Mouse (Mus musculus): ENCODE results near the gene Kmo. TPM values are rescaled to one million over a fixed set of nuclear protein-coding genes. Genes with fewer than 3 reads are reported as not detected.

The Kmo gene
- polyA plus RNA-seq, 2 experiments: 0.21 to 0.55 TPM

DNA sequence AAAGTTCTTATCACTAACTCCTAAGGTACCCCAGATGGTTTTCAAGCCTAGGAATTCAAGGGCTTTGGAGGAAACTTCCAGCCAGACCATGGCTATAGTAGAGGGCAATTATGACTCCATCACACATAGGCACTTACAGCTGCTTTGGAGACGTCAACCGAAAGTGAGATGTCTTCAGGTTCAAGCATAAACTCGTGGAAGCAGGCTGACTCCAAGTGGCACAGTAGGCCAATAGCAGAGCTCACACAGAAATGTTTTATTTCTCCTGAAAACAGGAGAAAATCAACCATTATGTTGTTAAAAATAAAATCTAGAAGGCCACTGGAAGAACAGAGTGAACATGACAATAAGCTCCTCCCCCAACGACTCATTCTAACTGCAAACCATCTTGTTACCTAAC lies 37.4 kb upstream of the Kmo start:
- no peaks in the 10 kb centered on the region for H3K27me3 ChIP-seq (ENCODE audit: control insufficient read depth, insufficient read depth, low read length)
- TF ChIP-seq POLR2A (IDR thresholded peaks at IDR 0.05; ENCODE audit: borderline replicate concordance, extremely low read depth, insufficient read depth, insufficient read length): no peak
- H3K36me3 ChIP-seq (ENCODE audit: control insufficient read depth, insufficient read depth, low read length): no peaks in the 10 kb centered on the region
- H3K4me1 ChIP-seq (ENCODE audit: control insufficient read depth, insufficient read depth, low read length): no peaks in the 10 kb centered on the region
- H3K9ac ChIP-seq (ENCODE audit: low read depth, low read length, severe bottlenecking): no peak overlapping the region
- ATAC-seq (ENCODE audit: low FRiP score, low read depth): no peak
- no peak overlapping the region for H3K4me2 ChIP-seq (replicated peaks; ENCODE audit: low read depth, low read length, severe bottlenecking)
- 79% methylated on average over 4 of the region's 4 CpGs for WGBS
- H3K4me3 ChIP-seq (replicated peaks; ENCODE audit: low read length): no peak overlapping the region
- no peak overlapping the region for H3K27ac ChIP-seq (replicated peaks; ENCODE audit: low read depth, low read length)
- H3K9me3 ChIP-seq (ENCODE audit: control insufficient read depth, low read length): no peaks in the 10 kb centered on the region
- no peak for DNase-seq (ENCODE audit: low spot score)

DNA sequence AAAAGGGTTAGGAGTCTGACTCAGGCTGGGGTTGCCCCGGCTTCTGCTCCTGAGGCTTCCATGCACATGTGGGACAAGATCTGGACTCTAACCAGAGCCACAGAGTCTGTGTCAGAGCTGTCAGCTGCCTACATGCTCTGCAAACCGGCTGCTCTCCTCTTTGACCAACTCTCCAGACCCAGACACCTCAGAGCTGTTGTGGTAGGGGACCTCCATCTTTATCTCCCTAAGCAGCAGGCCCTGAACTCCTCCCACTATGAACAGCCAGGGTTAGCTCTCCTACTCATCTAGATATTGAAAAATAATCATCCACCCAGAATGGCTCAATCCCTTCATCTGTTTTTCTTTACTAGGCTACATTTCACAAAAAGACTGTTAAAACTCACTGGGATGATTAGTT lies 34.9 kb upstream of the Kmo start:
- DNase-seq (ENCODE audit: low spot score) (no peak), ATAC-seq (ENCODE audit: low FRiP score, low read depth) (no peak)
- WGBS: 77% methylated on average over 2 of the region's 2 CpGs
- H3K4me3 ChIP-seq (replicated peaks; ENCODE audit: low read length): no peak overlapping the region
- H3K4me1 ChIP-seq (ENCODE audit: control insufficient read depth, insufficient read depth, low read length): no peaks in the 10 kb centered on the region
- no peaks in the 10 kb centered on the region for H3K36me3 ChIP-seq (ENCODE audit: control insufficient read depth, insufficient read depth, low read length)
- TF ChIP-seq POLR2A (IDR thresholded peaks at IDR 0.05; ENCODE audit: borderline replicate concordance, extremely low read depth, insufficient read depth, insufficient read length): no peak
- no peaks in the 10 kb centered on the region for H3K9me3 ChIP-seq (ENCODE audit: control insufficient read depth, low read length)
- H3K27ac ChIP-seq (replicated peaks; ENCODE audit: low read depth, low read length): no peak overlapping the region
- no peak overlapping the region for H3K9ac ChIP-seq (ENCODE audit: low read depth, low read length, severe bottlenecking)
- no peak overlapping the region for H3K4me2 ChIP-seq (replicated peaks; ENCODE audit: low read depth, low read length, severe bottlenecking)
- H3K27me3 ChIP-seq (ENCODE audit: control insufficient read depth, insufficient read depth, low read length): no peaks in the 10 kb centered on the region

DNA sequence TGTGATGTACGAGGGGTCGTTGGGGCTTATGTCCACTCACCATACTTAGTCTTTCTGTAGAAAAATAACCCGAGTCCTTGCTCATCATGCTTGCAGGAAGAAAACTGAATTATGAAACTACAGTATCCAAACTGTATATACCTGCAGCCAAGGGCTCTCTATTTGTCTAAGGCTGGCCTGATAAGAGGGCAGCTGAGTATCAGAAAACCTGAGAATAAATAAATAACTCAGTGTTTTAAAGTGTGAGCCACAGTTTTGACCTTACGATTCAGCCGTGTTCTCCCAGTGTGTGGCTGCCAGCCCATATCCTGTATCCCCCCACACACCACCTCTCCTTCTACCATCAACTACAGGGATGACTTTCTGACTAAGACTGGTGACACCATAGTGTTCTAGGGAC lies 33.5 kb upstream of the Kmo start:
- DNase-seq (ENCODE audit: low spot score): no peak
- no peak for TF ChIP-seq POLR2A (IDR thresholded peaks at IDR 0.05; ENCODE audit: borderline replicate concordance, extremely low read depth, insufficient read depth, insufficient read length)
- Histone ChIP-seq H3K27ac (replicated peaks; ENCODE audit: low read depth, low read length) (no peak overlapping the region), H3K4me2 (replicated peaks; ENCODE audit: low read depth, low read length, severe bottlenecking) (no peak overlapping the region), H3K27me3 (ENCODE audit: control insufficient read depth, insufficient read depth, low read length) (no peaks in the 10 kb centered on the region), H3K4me3 (replicated peaks; ENCODE audit: low read length) (no peak overlapping the region), H3K4me1 (ENCODE audit: control insufficient read depth, insufficient read depth, low read length) (no peaks in the 10 kb centered on the region), H3K36me3 (ENCODE audit: control insufficient read depth, insufficient read depth, low read length) (no peaks in the 10 kb centered on the region), H3K9me3 (ENCODE audit: control insufficient read depth, low read length) (no peaks in the 10 kb centered on the region), H3K9ac (ENCODE audit: low read depth, low read length, severe bottlenecking) (no peak overlapping the region)
- no peak for ATAC-seq (ENCODE audit: low FRiP score, low read depth)
- WGBS: 86% methylated on average over 5 of the region's 5 CpGs

DNA sequence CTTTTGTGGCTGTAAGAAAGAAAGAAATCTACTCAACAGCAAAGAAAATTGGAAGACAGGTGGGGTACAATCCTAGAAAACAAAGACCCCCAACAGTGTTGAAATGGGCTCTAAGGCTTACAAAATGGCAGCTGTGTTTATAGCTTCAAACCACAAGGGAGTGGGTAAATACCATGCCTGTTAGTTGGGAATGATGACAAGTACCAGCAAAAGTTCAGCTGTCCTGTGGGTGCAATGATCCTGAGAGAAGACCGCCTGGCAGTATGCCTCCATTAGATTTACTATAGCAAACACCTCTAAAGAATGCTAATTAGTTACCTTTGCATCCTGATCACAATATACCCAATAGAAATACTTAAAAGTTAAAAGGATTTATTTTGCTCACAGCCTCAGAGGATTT lies 27.3 kb upstream of the Kmo start:
- no peak for ATAC-seq (ENCODE audit: low FRiP score, low read depth)
- DNase-seq (ENCODE audit: low spot score): no peak
- Histone ChIP-seq H3K9me3 (ENCODE audit: control insufficient read depth, low read length) (no peaks in the 10 kb centered on the region), H3K4me1 (ENCODE audit: control insufficient read depth, insufficient read depth, low read length) (no peaks in the 10 kb centered on the region), H3K27ac (replicated peaks; ENCODE audit: low read depth, low read length) (no peak overlapping the region), H3K27me3 (ENCODE audit: control insufficient read depth, insufficient read depth, low read length) (no peaks in the 10 kb centered on the region), H3K4me2 (replicated peaks; ENCODE audit: low read depth, low read length, severe bottlenecking) (no peak overlapping the region), H3K36me3 (ENCODE audit: control insufficient read depth, insufficient read depth, low read length) (no peaks in the 10 kb centered on the region), H3K4me3 (replicated peaks; ENCODE audit: low read length) (no peak overlapping the region), H3K9ac (ENCODE audit: low read depth, low read length, severe bottlenecking) (no peak overlapping the region)
- no peak for TF ChIP-seq POLR2A (IDR thresholded peaks at IDR 0.05; ENCODE audit: borderline replicate concordance, extremely low read depth, insufficient read depth, insufficient read length)
- WGBS: 91% methylated on average over 1 of the region's 1 CpGs

DNA sequence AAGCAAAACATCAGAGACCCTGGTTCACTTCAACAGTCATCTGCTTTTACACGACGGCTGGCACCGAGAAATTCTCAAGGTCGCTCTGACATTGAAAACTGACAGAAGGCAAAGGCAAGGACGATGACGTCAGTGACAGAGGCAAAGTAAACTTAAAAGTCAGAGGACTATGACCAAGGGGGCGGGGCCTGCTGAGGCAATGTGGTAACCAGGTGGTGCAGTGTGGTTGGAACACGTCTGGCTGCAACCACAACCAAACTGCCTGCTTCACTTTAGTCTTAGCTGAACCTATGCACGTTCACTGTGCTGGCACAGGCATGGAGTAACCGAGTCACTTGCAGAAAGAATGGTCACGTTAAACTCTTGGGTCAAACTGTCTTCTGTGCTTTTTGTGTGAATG lies 17.9 kb upstream of the Kmo start:
- Histone ChIP-seq H3K4me1 (ENCODE audit: control insufficient read depth, insufficient read depth, low read length) (no peaks in the 10 kb centered on the region), H3K9ac (ENCODE audit: low read depth, low read length, severe bottlenecking) (no peak overlapping the region), H3K36me3 (ENCODE audit: control insufficient read depth, insufficient read depth, low read length) (peaks cover 50% of the 10 kb centered on the region), H3K9me3 (ENCODE audit: control insufficient read depth, low read length) (no peaks in the 10 kb centered on the region), H3K27me3 (ENCODE audit: control insufficient read depth, insufficient read depth, low read length) (no peaks in the 10 kb centered on the region), H3K4me3 (replicated peaks; ENCODE audit: low read length) (no peak overlapping the region), H3K4me2 (replicated peaks; ENCODE audit: low read depth, low read length, severe bottlenecking) (no peak overlapping the region), H3K27ac (replicated peaks; ENCODE audit: low read depth, low read length) (no peak overlapping the region)
- DNase-seq (ENCODE audit: low spot score) (no peak), ATAC-seq (ENCODE audit: low FRiP score, low read depth) (no peak)
- WGBS: 86% methylated on average over 11 of the region's 11 CpGs
- no peak for TF ChIP-seq POLR2A (IDR thresholded peaks at IDR 0.05; ENCODE audit: borderline replicate concordance, extremely low read depth, insufficient read depth, insufficient read length)

DNA sequence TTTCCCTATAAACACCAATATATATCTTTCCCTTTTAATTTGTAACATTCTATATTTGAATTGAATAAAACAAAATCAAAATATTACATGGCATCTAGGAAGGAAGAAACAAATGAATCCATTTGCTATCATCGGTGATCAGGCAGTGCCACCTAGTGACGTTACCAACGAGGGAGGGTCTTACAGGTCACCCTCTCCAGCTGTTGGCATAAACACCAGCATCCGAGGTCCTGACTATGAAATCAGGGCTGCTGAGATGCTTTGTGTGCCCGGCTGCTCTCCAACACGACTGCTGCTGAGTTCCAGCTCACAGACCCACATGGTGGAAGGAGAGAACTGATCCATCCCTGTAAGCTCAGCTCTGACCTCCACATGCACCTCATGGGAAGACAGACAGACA lies 16.8 kb upstream of the Kmo start:
- TF ChIP-seq POLR2A (IDR thresholded peaks at IDR 0.05; ENCODE audit: borderline replicate concordance, extremely low read depth, insufficient read depth, insufficient read length): no peak
- no peaks in the 10 kb centered on the region for H3K9me3 ChIP-seq (ENCODE audit: control insufficient read depth, low read length)
- H3K27ac ChIP-seq (replicated peaks; ENCODE audit: low read depth, low read length): no peak overlapping the region
- no peak overlapping the region for H3K4me2 ChIP-seq (replicated peaks; ENCODE audit: low read depth, low read length, severe bottlenecking)
- H3K27me3 ChIP-seq (ENCODE audit: control insufficient read depth, insufficient read depth, low read length): no peaks in the 10 kb centered on the region
- peaks cover 61% of the 10 kb centered on the region for H3K36me3 ChIP-seq (ENCODE audit: control insufficient read depth, insufficient read depth, low read length)
- H3K4me3 ChIP-seq (replicated peaks; ENCODE audit: low read length): no peak overlapping the region
- 72% methylated on average over 6 of the region's 6 CpGs for WGBS
- ATAC-seq (ENCODE audit: low FRiP score, low read depth): no peak
- H3K9ac ChIP-seq (ENCODE audit: low read depth, low read length, severe bottlenecking): no peak overlapping the region
- DNase-seq (ENCODE audit: low spot score): no peak
- no peaks in the 10 kb centered on the region for H3K4me1 ChIP-seq (ENCODE audit: control insufficient read depth, insufficient read depth, low read length)
